Mouse (Mus musculus): ENCODE results near the gene Obox6.

The Obox6 gene

GRCm38 (mm10) chr7:15839578-15839977 lies at the start of gene Obox6:
Gene Obox6 (minus strand): TSS chr7:15839678.
- DNase-seq (ENCODE audit: low spot score): no peak

GRCm38 (mm10) chr7:15884127-15884526 lies 44.6 kb upstream of the Obox6 start:
- no peak for DNase-seq (ENCODE audit: low spot score)

- no peak for DNase-seq (ENCODE audit: low spot score)
Measured at GRCm38 (mm10) chr7:15882317-15882716, 42.8 kb upstream of the Obox6 start, which contains the start of gene Crxos. Gene Crxos (plus strand): TSS chr7:15882617.

GRCm38 (mm10) chr7:15881831-15882230 lies 42.4 kb upstream of the Obox6 start:
- no peak for DNase-seq (ENCODE audit: low spot score)

GRCm38 (mm10) chr7:15881388-15881787 lies 41.9 kb upstream of the Obox6 start:
- no peak for DNase-seq (ENCODE audit: low spot score)

- DNase-seq (ENCODE audit: low spot score): no peak
Measured at GRCm38 (mm10) chr7:15879756-15880155, 40.3 kb upstream of the Obox6 start, which contains the start of gene Crx. Gene Crx (minus strand): TSS chr7:15879968.

- no peak for DNase-seq (ENCODE audit: low spot score)
Measured at GRCm38 (mm10) chr7:15864104-15864503, 24.6 kb upstream of the Obox6 start.

GRCm38 (mm10) chr7:15859657-15860056 lies 20.2 kb upstream of the Obox6 start:
- no peak for DNase-seq (ENCODE audit: low spot score)
